Mouse (Mus musculus): Measurements from ENCODE around the gene Borcs8.

DNA sequence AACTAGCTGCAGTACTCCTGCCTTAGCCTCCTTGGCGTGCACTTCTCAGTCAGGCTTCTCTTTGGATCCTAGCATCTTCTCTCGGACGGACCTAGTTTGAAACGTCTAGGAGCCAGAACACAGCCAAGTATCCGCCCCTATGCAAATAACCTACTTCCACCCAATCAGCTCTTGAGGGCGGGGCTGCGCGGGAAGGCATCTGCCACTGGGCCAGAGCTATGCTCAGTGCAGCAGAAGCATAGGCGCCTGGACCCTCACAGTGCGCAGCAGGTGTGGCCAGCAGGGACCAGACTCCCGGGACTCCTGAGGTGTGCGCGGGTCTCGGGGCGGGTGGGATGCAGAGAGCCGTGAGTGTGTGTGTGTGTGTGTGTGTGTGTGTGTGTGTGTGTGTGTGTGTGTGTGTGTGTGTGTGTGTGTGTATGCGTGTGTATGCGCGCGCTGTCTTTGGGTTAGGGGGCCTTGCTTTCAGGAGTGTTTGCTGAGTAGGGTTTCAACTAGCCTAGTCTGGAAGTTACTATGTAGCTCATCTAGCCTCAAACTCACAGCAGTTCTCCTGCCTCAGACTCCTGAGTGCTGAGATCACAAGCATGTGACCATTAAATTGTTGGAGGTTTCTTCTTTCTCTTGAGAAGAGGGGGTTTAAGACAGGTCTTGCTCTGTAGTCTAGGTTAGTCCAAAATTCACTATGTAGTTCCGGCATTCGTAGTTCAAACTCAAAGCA is 13.4 kb downstream of the Borcs8 start:
- TF ChIP-seq CTCF (IDR thresholded peaks at IDR 0.05; ENCODE audit: low read depth) = no peak
- no peak for TF ChIP-seq EP300 (IDR thresholded peaks at IDR 0.05; ENCODE audit: low read depth)

Data from liver, embryonic 14.5 days (tissue).